Mouse (Mus musculus) heart, postnatal 0 days (tissue): ENCODE data around the gene Hoxa5.

Experiments
- CTCF ChIP-seq: IDR thresholded peaks from 2 replicates; pipeline ENCODE4 v1.5.1; 2016; ENCODE audit warnings: antibody characterized with exemption, control low read depth, low read depth
- EP300 ChIP-seq: IDR thresholded peaks from 2 replicates; pipeline ENCODE4 v1.6.1; 2016; ENCODE audit warnings: antibody characterized with exemption, low read depth

GRCm38 (mm10) chr6:52237346-52238154 lies 33.2 kb upstream of the Hoxa5 start:
- no peak for TF ChIP-seq CTCF
- no peak for TF ChIP-seq EP300
